ENCODE assay signal across 9 mouse cellular contexts in the genomic region with DNA sequence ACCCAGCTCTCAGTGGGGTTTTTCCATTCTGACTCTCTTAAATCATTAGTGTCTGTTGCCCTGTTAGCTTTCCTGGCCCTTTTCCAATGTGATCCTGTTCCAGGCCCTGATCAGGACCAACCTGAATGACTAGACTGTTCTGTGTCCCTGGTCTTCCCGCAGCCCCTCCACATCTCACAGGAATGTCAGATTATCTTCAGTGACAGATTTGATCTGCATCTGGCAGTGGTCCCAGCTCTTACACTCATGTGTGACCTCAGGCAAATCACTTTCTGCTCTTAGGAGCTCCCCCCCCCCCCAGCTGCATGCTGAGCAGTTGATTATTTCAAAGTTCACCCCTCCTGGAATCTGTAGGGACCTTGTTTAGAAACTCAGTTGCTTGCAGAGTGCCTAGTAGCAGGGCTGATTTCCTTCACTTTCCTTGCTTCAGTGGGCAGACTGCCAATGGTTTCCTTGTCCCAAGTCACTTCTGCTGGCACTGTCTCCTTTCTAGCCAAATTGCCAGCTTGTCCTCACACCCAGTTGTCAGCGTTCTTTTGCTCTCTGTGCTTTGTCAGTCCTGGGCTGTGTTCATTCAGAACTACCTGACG. TPM values are rescaled to one million over a fixed set of nuclear protein-coding genes. Genes with fewer than 3 reads are reported as not detected.
DNase-seq lines count a peak whose midpoint lies in the region; ATAC-seq lines count a peak whose summit lies in the region.
"Had no signal": no experiment of that assay in that cellular context is flagged by ENCODE, and none has a peak within 500 bp of the region (broad histone marks: within the 10 kb centered on the region; RNA-seq: fewer than 3 reads in every experiment).

No protein-coding gene starts in this region.

- DNase-seq in urinary bladder, postnatal 14 days (ENCODE audit: low spot score), result peak; percentile 70
- no peak for DNase-seq in urinary bladder, adult 2 months (ENCODE audit: low spot score)
- DNase-seq in cerebellum, postnatal 25 days, result peak; percentile 75 to 84
- DNase-seq in kidney, postnatal 36 days, result peak; percentile 80 to 89
- DNase-seq in lung, postnatal 4 days, result peak; percentile 40 to 57
- DNase-seq in urinary bladder, postnatal 36 days (ENCODE audit: low spot score in 2 of 2), result peak; percentile 13 to 63
- no peak for DNase-seq in ovary, postnatal 10 days (ENCODE audit: low spot score)

- H3K27me3 ChIP-seq in heart, embryonic 14.5 days (ENCODE audit: control insufficient read depth, insufficient read depth, low read length), result no peaks in the 10 kb centered on the region
- H3K27me3 ChIP-seq: megakaryocyte, embryonic 14.5 days had no signal

- ATAC-seq in heart, embryonic 14.5 days (ENCODE audit: insufficient number of reproducible peaks, insufficient read depth, low FRiP score, low read depth), result peak; percentile 72

- no peak overlapping the region; a peak in 1 of 4 replicates for H3K4me3 ChIP-seq in heart, embryonic 14.5 days (ENCODE audit: control insufficient read depth in 1 of 2, insufficient read depth in 1 of 2, low read depth in 1 of 2, low read length in 2 of 2)
- H3K4me3 ChIP-seq: megakaryocyte, embryonic 14.5 days had no signal

- H3K9ac ChIP-seq in heart, embryonic 14.5 days (ENCODE audit: low read length), result 0 out of 2 replicates have a peak overlapping the region, but pooled peaks have one; percentile 5

- H3K9me3 ChIP-seq in heart, embryonic 14.5 days (ENCODE audit: control insufficient read depth, low read length), result no peaks in the 10 kb centered on the region
- H3K9me3 ChIP-seq: megakaryocyte, embryonic 14.5 days had no signal

- peak overlapping the region; percentile 41 for H3K4me2 ChIP-seq in heart, embryonic 14.5 days (ENCODE audit: low read length)

- H3K4me1 ChIP-seq in heart, embryonic 14.5 days (ENCODE audit: control insufficient read depth in 2 of 2, insufficient read depth in 2 of 2, low read length in 2 of 2), result peaks cover 14 to 36% of the 10 kb centered on the region in 2 experiments

- peaks cover 20% of the 10 kb centered on the region; the same call in 1 of the 2 replicates for H3K36me3 ChIP-seq in heart, embryonic 14.5 days (ENCODE audit: control insufficient read depth, insufficient read depth, low read length)

- peak overlapping the region; percentile 78 to 86 for H3K27ac ChIP-seq in heart, embryonic 14.5 days (replicated peaks in 1 of 2; ENCODE audit: control insufficient read depth in 1 of 2, insufficient read depth in 1 of 2, low read depth in 2 of 2, low read length in 2 of 2)

- WGBS in heart, embryonic 14.5 days, result 6% methylated on average over 3 of the region's 3 CpGs

RNA-seq across cellular contexts. Expression of a gene that starts 6.7 kb away (rescaled TPM):
- polyA plus RNA-seq in urinary bladder, adult 2 months (2012; rRNA removed), result 13.2 and 15.4 TPM in 2 replicates
- polyA plus RNA-seq in heart, embryonic 14.5 days (2014; fragmentation: Nextera tagmentation; extraction: Ambion mirVana), result 44.6 and 51.3 TPM in 2 replicates

RNA-seq across cellular contexts. Expression of a gene that starts 22.9 kb away (rescaled TPM):
- polyA plus RNA-seq in urinary bladder, adult 2 months (2012; rRNA removed), result 131 and 161 TPM in 2 replicates
- polyA plus RNA-seq in heart, embryonic 14.5 days (2014; fragmentation: Nextera tagmentation; extraction: Ambion mirVana), result 407 and 423 TPM in 2 replicates

RNA-seq across cellular contexts. Expression of a gene that starts 59.0 kb away (rescaled TPM):
- 38.6 and 49.2 TPM in 2 replicates for polyA plus RNA-seq in urinary bladder, adult 2 months (2012; rRNA removed)
- polyA plus RNA-seq in heart, embryonic 14.5 days (2014; fragmentation: Nextera tagmentation; extraction: Ambion mirVana), result 63.8 and 64.8 TPM in 2 replicates

RNA-seq across cellular contexts. Expression of a gene that starts 59.1 kb away (rescaled TPM):
- 210 and 265 TPM in 2 replicates for polyA plus RNA-seq in urinary bladder, adult 2 months (2012; rRNA removed)
- 463 and 501 TPM in 2 replicates for polyA plus RNA-seq in heart, embryonic 14.5 days (2014; fragmentation: Nextera tagmentation; extraction: Ambion mirVana)

Comparison
In these comparisons a context has a peak if more than half of its experiments do, and no peak if none do; other contexts are left out.
1. DNase-seq: peak in urinary bladder, postnatal 14 days (single experiment), cerebellum, postnatal 25 days (2 of 2), kidney, postnatal 36 days (2 of 2), lung, postnatal 4 days (2 of 2) and urinary bladder, postnatal 36 days (2 of 2); none in urinary bladder, adult 2 months (single experiment) and ovary, postnatal 10 days (single experiment).